Mouse (Mus musculus): Measurements from ENCODE around the gene Tmem256.
A peak's percentile ranks its signal among the peaks of the same experiment; 100 is the strongest.

Gene Tmem256

DNA sequence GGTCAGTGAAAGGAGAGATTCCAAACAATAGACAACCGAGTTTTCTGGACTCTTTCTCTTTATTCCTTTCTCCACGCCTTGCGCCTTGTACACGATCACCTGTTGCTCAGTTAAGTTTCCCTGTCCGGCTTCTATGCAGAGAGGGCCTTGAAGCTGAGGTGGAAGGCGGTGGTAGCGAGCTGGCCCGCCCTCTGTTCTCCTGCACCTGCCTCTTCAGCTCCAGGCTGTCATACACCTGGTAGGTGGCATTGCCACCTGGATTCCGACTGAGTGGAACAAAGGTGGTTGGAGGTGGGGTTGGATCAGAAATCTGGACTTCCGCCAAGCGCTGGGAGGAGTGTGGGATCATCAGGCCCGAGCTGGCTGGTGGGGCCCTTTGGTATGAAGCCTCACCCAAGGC lies 21.8 kb upstream of the Tmem256 start:
- no peak for DNase-seq

DNA sequence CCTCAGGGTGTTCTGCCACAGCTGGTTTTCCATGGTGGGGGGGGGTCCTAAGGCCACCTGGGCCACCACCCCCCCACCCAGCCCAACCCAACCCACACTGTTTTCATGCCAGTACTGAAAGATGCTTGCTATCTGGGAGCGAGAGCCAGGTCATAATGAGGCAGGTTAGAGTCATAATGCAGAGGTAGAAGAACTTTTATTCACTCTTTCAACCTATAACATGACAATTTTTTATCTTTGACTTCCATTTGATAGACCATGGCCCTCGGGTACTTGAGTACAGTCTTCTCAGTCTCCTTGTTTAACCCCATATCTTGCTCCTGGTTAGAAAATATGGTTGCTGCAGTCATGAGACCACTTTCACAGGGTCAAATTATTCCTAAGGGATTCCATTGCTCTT lies 19.9 kb upstream of the Tmem256 start, which contains the start of gene Spem2:
Gene Spem2, minus strand, starts transcription at position 101 of the 400 bp plus-strand sequence.
- no peak for DNase-seq

DNA sequence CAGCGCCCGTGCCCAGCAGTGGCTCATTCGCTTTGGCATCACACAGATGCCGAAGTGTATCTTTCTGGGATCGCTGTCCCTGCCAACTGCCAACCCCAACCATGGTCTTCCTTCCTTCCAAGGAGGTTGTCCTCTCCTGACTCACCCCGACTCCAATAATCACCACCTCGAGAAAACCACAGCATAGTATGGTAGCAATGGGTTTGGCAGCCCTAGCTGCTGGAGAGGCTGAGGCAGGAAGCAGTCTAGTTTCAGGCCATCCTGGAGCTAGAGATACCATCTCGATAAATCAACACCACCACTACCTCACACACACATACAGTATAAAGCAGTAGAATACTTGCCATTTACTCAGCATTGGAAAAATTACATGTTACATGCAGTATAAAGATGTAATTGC lies 19.4 kb upstream of the Tmem256 start:
- no peak for DNase-seq

GRCm38 (mm10) chr11:69822080-69822479 lies 16.2 kb upstream of the Tmem256 start, which contains the start of gene Spem1:
Gene Spem1 (minus strand): TSS chr11:69822180.
- no peak for DNase-seq

GRCm38 (mm10) chr11:69823456-69823855 lies 14.9 kb upstream of the Tmem256 start:
- DNase-seq: no peak

DNA sequence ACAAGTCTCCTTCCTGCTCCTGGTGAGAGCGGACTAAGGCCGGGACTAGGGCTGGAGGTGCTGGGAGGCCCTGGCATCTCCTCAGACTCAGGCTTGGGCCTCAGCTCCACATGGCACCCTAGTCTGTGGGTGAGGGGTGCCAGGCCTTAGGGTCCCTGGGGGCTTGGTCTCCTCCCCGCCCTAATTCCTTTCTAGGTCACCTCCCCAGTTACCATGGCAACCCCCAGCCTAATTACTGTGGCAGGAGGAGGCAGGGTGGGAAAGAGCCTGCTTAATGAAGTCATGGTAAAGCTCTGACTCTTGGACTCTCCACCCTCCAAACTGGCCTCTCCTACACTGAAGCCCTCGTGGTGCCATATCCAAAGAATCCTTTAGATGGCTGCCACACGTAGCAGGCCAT lies 9.5 kb upstream of the Tmem256 start:
- DNase-seq: no peak

- DNase-seq: no peak
These were observed 4.8 kb upstream of the Tmem256 start for GRCm38 (mm10) chr11:69833554-69833953.

DNA sequence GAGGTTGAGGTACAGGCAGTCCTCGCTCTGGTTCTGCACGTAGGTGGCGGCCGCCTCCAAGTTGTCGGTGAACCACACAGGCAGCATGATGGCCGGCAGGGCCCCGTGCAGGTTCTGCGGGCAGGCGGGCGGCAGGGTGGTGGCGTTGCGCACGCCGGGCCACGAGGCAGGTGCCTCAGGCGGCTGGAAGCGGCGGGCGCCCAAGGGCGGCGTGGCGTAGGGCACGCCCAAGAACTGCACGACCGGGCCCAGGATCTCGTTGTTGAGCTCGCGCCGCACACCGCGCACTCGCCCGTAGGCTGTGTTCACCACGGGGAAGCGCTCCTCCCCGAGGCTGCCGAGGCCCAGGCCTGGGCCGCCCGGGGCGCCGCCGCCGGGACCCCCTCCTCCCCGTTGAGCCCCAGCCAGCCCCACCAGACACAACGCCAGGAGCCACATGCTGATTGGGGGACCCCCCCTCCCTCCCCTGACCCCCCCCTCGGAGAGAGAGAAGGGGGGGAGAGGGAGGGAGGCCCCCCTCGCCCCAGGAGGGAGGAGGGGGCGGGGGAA lies 4.2 kb upstream of the Tmem256 start:
- DNase-seq: no peak

DNA sequence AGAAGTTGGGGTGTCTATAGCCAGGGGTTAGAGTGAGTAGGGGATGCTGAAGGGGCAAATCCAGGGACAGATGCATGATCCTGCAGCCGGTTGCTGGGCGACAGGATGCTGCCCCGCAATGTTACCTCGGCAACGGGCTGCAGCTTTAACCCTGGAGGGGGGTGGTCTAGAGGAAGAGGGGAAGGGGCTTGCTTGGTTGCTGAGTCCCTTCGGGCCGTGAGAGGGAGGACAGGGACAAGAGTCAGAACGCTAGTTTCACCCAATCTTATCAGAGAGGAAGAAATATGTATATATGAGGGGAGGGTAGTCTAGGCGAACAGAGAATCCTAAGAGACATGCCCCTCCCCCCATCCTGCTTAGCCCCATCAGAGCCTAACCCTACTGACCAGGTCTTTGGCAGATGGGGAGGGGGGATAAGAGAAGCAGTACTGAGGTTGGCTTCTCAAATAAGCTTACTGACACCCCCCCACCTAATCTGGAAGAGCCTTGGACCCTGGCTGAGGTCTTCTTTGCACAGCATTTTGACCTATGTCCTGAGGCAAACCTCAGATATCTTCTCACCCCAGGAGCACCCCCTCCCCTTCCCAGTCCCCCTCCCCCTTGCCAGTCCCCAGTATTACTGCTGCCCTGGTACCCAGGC lies 2.9 kb upstream of the Tmem256 start:
- no peak for DNase-seq

GRCm38 (mm10) chr11:69835966-69836335 lies 2.4 kb upstream of the Tmem256 start:
- DNase-seq: no peak

DNA sequence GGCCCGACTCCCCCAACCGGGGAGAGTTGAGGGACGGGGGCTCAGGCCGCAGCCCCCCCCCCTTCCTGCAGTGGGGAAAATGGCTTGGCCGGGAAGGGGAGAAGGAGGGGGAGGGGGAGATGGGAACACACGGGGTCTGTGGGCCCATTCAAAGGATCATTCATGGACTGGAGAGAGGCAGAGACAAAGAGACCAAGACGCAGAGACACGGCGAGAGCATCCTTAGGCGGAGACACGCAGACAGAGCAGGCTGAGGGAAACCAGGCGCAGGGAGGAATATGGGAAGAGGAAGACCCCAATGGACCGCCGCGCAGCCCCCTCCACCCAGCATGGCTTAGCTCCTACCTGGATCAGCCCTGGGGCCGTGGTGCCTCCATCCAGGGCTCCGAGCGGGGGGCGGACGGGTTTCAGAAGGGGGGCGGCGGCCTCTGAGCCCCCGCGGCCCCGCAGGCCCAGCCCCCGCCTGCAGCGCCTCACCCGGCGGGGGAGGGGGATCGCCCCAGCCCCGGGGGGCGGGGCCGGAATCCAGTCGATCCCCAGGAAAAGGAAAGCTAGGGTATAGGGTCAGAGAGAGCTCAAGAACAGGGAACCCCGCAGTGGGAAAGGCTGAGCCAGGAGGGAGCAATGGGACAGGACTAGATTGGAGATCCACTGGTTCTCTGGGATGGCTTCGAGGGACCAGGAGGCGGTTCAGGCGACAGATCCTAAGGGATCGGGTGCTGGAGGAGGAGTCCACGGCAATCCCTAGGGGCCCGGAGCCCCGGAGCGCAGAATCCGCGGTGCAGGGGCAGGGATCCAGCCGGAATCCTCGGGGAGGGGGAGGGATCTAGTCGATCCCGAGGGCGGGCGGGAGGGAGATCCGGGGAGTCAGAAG lies 1.4 kb upstream of the Tmem256 start:
- DNase-seq: no peak

GRCm38 (mm10) chr11:69837604-69837951 lies 736 bp upstream of the Tmem256 start, which contains the start of gene Nlgn2:
Gene Nlgn2 (minus strand): TSS chr11:69837784.
- peak in 1 of 2 experiments; percentile 26 for DNase-seq

GRCm38 (mm10) chr11:69838714-69839104 lies 395 bp downstream of the Tmem256 start:
- peak in 1 of 2 experiments; percentile 27 for DNase-seq

- DNase-seq: peak; percentile 93 to 95
These were observed 7.9 kb downstream of the Tmem256 start, which contains the start of gene Plscr3 for GRCm38 (mm10) chr11:69846198-69846680. Gene Plscr3 (plus strand): TSS chr11:69846376.

DNA sequence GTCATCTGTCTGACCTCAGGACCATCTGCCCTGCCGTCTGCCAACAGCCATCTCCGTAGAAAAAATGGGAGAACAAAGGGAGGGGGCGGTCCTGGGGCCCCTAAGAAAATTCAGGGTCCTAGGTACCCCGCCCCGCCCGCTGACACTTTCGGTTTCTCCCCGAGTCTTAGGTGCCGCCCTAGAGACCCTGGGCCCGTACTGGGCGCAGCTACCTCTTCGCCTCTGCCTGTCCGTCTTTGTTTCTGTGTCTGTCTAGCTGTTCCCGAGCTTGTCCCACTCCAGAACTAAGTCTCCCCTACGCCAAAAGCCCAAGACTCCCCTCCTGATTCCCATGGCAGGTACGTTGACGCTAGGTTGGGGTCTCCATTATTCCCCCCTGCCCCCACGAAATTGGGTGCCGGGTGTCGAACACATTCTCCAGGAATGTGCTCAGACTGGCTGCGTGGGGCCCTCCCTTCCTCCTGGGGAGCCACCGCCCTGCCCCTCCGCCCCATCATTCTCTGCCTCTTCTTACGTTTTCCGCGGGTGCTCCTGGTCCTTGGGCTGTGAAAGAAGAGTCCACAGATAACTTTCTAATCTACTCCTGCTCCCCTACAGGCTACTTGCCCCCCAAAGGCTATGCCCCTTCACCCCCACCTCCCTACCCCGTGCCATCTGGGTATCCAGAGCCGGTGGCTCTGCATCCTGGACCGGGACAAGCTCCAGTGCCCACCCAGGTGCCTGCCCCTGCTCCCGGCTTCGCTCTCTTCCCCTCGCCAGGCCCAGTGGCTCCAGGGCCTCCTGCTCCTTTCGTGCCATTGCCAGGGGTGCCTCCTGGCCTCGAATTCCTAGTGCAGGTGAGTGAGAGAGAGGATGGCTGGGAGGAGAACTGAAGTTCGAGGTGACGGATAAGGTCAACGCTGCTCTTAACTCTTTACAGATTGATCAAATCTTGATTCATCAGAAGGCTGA lies 8.7 kb downstream of the Tmem256 start:
- no peak for DNase-seq

- no peak for DNase-seq
These were observed 9.7 kb downstream of the Tmem256 start for GRCm38 (mm10) chr11:69848021-69848420.

DNA sequence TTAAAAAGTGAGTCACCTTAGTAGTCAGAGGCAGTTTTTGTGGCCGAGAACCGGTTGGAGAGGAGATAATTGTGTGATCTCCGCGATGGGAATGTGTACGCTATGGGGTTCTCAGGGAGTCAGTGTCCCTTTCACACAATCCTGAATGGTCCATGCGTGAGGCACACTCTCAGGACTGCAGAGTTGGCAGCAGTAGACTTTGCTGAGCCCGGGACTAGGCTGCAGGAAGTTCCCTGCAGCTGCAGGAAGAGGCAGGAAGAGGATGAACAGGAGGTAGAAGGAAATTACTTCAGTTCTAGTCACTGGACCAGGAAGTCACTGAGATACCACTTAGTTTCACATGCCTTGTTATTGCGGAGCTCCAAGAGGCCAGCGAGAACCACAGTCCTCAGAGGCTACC lies 10.8 kb downstream of the Tmem256 start:
- DNase-seq: no peak

DNA sequence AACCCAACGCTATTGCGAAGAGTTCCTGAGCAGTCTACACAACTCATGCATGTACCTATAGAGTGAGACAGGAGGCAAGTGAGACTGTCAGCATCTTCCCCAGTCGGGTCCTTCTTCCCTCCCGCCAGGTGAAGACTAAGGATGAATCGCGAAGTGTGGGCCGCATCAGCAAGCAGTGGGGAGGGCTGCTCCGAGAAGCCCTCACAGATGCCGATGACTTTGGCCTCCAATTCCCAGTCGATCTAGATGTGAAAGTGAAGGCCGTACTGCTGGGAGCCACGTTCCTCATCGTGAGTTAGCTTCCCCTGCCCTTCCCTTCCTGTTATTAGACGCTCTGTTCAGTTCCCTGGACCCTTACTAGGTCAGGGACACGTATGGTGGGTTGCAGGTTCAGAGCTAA lies 11.6 kb downstream of the Tmem256 start:
- DNase-seq: no peak

GRCm38 (mm10) chr11:69850754-69851153 lies 12.4 kb downstream of the Tmem256 start:
- no peak for DNase-seq

DNA sequence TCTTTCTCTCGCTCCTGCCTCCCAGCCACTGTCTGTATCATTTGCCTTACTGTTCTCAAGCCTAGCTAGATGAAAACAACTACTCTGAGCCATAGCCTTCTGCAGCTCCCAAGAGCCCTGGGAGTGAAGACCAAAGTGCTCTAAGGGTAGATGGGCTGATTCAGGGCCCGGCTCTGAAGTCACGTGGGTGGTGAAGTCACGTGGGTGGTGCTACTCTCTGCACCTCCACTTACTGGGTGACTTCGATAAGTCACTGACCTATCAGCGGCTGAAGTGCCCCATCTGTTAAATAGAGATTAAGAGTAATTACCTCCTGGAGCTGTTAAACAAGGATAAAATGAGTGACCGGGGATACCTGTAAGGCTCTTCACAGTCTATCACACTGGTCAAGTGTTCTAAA lies 15.7 kb downstream of the Tmem256 start:
- peak in 1 of 2 experiments; percentile 50 for DNase-seq

- DNase-seq: no peak
These were observed 16.4 kb downstream of the Tmem256 start for GRCm38 (mm10) chr11:69854680-69855079.

- DNase-seq: peak in 1 of 2 experiments; percentile 40
These were observed 17.0 kb downstream of the Tmem256 start for GRCm38 (mm10) chr11:69855347-69855746.
